Mouse (Mus musculus) midbrain, embryonic 14.5 days (tissue): ENCODE data around the gene Lypd6b. TPM values are rescaled to one million over a fixed set of nuclear protein-coding genes. Genes with fewer than 3 reads are reported as not detected.

ENCODE experiments used
- ATAC-seq: fragments of 200-750 bp; cut with Nextera tagmentation; 2 replicates; pipeline ENCODE4 v1.8.0; 2017; ENCODE audit warnings: moderate number of reproducible peaks, moderate library complexity; ENCODE audit not compliant: low FRiP score, low TSS enrichment
- DNase-seq: peaks from one replicate; pipeline ENCODE4 v3.0.0-alpha.2; 2015
- H3K27ac ChIP-seq: fragments of 300-500 bp; sonication (generic); replicated peaks from 2 replicates; pipeline ENCODE4 v1.5.1; 2014; ENCODE audit warnings: mild to moderate bottlenecking, low read depth, low read length, moderate library complexity
- H3K27me3 ChIP-seq: fragments of 300-500 bp; sonication (generic); 2 replicates; pipeline ENCODE4 v1.6.1; 2014; ENCODE audit warnings: low read length, control low read depth, mixed read lengths; ENCODE audit not compliant: control insufficient read depth, insufficient read depth
- H3K36me3 ChIP-seq: fragments of 300-500 bp; sonication (generic); 2 replicates; pipeline ENCODE4 v1.6.1; 2014; ENCODE audit warnings: low read length, control low read depth; ENCODE audit not compliant: control insufficient read depth, insufficient read depth
- H3K4me1 ChIP-seq: fragments of 300-500 bp; sonication (generic); 2 replicates; pipeline ENCODE4 v1.6.1; 2014; ENCODE audit warnings: mild to moderate bottlenecking, antibody characterized with exemption, low read length, control low read depth; ENCODE audit not compliant: control insufficient read depth, insufficient read depth
- H3K4me2 ChIP-seq: fragments of 300-500 bp; sonication (generic); 2 replicates; pipeline ENCODE4 v1.6.1; 2014; ENCODE audit warnings: mild to moderate bottlenecking, low read length, moderate library complexity
- H3K4me3 ChIP-seq: fragments of 300-500 bp; sonication (generic); replicated peaks from 2 replicates; pipeline ENCODE4 v1.5.1; 2014; ENCODE audit warnings: low read depth, low read length
- H3K9ac ChIP-seq: fragments of 300-500 bp; sonication (generic); replicated peaks from 2 replicates; pipeline ENCODE4 v1.6.1; 2014; ENCODE audit warnings: mild to moderate bottlenecking, low read length, moderate library complexity
- H3K9me3 ChIP-seq: fragments of 300-500 bp; sonication (generic); 2 replicates; pipeline ENCODE4 v1.6.1; 2016; ENCODE audit warnings: low read length, control low read depth, mixed read lengths; ENCODE audit not compliant: control insufficient read depth
- WGBS: fragments of 180-500 bp; shearing (Covaris S2); extraction: QIAGEN DNeasy Blood & Tissue Kit; methylation state at CpG from one replicate; pipeline ENCODE4 v1.1.7; 2014; 5-methylcytosine and 5-hydroxymethylcytosine counted together
- polyA plus RNA-seq: library from polyadenylated mRNA; unstranded; fragments of >200 nt; fragmentation: Nextera tagmentation; extraction: Ambion mirVana; gene quantifications from 2 replicates; pipeline ENCODE4 v1.2.1, GENCODE M21; 2014

Lypd6b gene
- polyA plus RNA-seq, 1 experiment from 2014 or later: 8.7 TPM

GRCm38 (mm10) chr2:49886209-49886608 lies 98.7 kb downstream of the Lypd6b start:
- DNase-seq (no peak), ATAC-seq (no peak)
- WGBS: 91% methylated on average over 4 of the region's 4 CpGs
- Histone ChIP-seq H3K27ac (no peak overlapping the region), H3K9ac (no peak overlapping the region), H3K4me3 (no peak overlapping the region), H3K4me2 (no peak overlapping the region), H3K9me3 (no peaks in the 10 kb centered on the region), H3K4me1 (no peaks in the 10 kb centered on the region), H3K27me3 (no peaks in the 10 kb centered on the region), H3K36me3 (no peaks in the 10 kb centered on the region)

- no peaks in the 10 kb centered on the region for H3K4me1 ChIP-seq
- no peaks in the 10 kb centered on the region for H3K27me3 ChIP-seq
- no peak overlapping the region for H3K4me2 ChIP-seq
- DNase-seq (no peak), ATAC-seq (no peak)
- no peak overlapping the region for H3K9ac ChIP-seq
- H3K27ac ChIP-seq: no peak overlapping the region
- WGBS: 67% methylated on average over 4 of the region's 4 CpGs
- no peak overlapping the region for H3K4me3 ChIP-seq
- H3K36me3 ChIP-seq: no peaks in the 10 kb centered on the region
- H3K9me3 ChIP-seq: no peaks in the 10 kb centered on the region
Measured at GRCm38 (mm10) chr2:49888346-49888745, 100.9 kb downstream of the Lypd6b start.

- H3K4me2 ChIP-seq: no peak overlapping the region
- H3K27me3 ChIP-seq: no peaks in the 10 kb centered on the region
- H3K36me3 ChIP-seq: no peaks in the 10 kb centered on the region
- no peak overlapping the region for H3K27ac ChIP-seq
- no peak for ATAC-seq
- H3K9me3 ChIP-seq: no peaks in the 10 kb centered on the region
- no peak overlapping the region for H3K9ac ChIP-seq
- 68% methylated on average over 2 of the region's 2 CpGs for WGBS
- DNase-seq: no peak
- H3K4me3 ChIP-seq: no peak overlapping the region
- H3K4me1 ChIP-seq: no peaks in the 10 kb centered on the region
Measured at GRCm38 (mm10) chr2:49890727-49891126, 103.2 kb downstream of the Lypd6b start.

- Histone ChIP-seq H3K27me3 (no peaks in the 10 kb centered on the region), H3K4me3 (no peak overlapping the region), H3K9me3 (no peaks in the 10 kb centered on the region), H3K4me1 (no peaks in the 10 kb centered on the region), H3K4me2 (no peak overlapping the region), H3K36me3 (no peaks in the 10 kb centered on the region), H3K9ac (no peak overlapping the region), H3K27ac (no peak overlapping the region)
- no peak for ATAC-seq
- WGBS: 66% methylated on average over 6 of the region's 6 CpGs
- DNase-seq: no peak
Measured at GRCm38 (mm10) chr2:49909838-49910407, 122.4 kb downstream of the Lypd6b start.

GRCm38 (mm10) chr2:49911296-49912034 lies 124.0 kb downstream of the Lypd6b start:
- WGBS: 65% methylated on average over 7 of the region's 7 CpGs
- no peak for DNase-seq

GRCm38 (mm10) chr2:49912261-49912895 lies 124.9 kb downstream of the Lypd6b start:
- no peak overlapping the region for H3K27ac ChIP-seq
- DNase-seq: no peak
- no peaks in the 10 kb centered on the region for H3K36me3 ChIP-seq
- WGBS: 43% methylated on average over 3 of the region's 3 CpGs
- no peak overlapping the region for H3K4me3 ChIP-seq
- no peak overlapping the region for H3K4me2 ChIP-seq
- no peaks in the 10 kb centered on the region for H3K27me3 ChIP-seq
- H3K9ac ChIP-seq: no peak overlapping the region
- ATAC-seq: no peak
- no peaks in the 10 kb centered on the region for H3K9me3 ChIP-seq
- no peaks in the 10 kb centered on the region for H3K4me1 ChIP-seq

More at GRCm38 (mm10) chr2:49911296-49912034, 124.0 kb downstream of the Lypd6b start:
- Histone ChIP-seq H3K4me3 (no peak overlapping the region), H3K9ac (no peak overlapping the region), H3K4me2 (no peak overlapping the region), H3K9me3 (no peaks in the 10 kb centered on the region), H3K4me1 (no peaks in the 10 kb centered on the region), H3K27me3 (no peaks in the 10 kb centered on the region), H3K36me3 (no peaks in the 10 kb centered on the region), H3K27ac (no peak overlapping the region)
- no peak for ATAC-seq

- Histone ChIP-seq H3K4me2 (no peak overlapping the region), H3K4me3 (no peak overlapping the region), H3K27me3 (no peaks in the 10 kb centered on the region), H3K36me3 (no peaks in the 10 kb centered on the region), H3K9me3 (no peaks in the 10 kb centered on the region), H3K9ac (no peak overlapping the region), H3K4me1 (no peaks in the 10 kb centered on the region), H3K27ac (no peak overlapping the region)
- no peak for DNase-seq
- 15% methylated on average over 10 of the region's 10 CpGs for whole genome bisulfite sequencing
- ATAC-seq: no peak
Measured at GRCm38 (mm10) chr2:49917489-49917888, 130.0 kb downstream of the Lypd6b start.

GRCm38 (mm10) chr2:49918132-49918531 lies 130.6 kb downstream of the Lypd6b start:
- Histone ChIP-seq H3K9ac (no peak overlapping the region), H3K27ac (no peak overlapping the region), H3K36me3 (no peaks in the 10 kb centered on the region), H3K4me1 (no peaks in the 10 kb centered on the region), H3K4me3 (no peak overlapping the region), H3K9me3 (no peaks in the 10 kb centered on the region), H3K27me3 (no peaks in the 10 kb centered on the region), H3K4me2 (no peak overlapping the region)
- ATAC-seq: no peak
- DNase-seq: no peak
- WGBS: 69% methylated on average over 4 of the region's 4 CpGs

GRCm38 (mm10) chr2:49918692-49919091 lies 131.2 kb downstream of the Lypd6b start:
- Histone ChIP-seq H3K36me3 (no peaks in the 10 kb centered on the region), H3K4me1 (no peaks in the 10 kb centered on the region), H3K4me2 (no peak overlapping the region), H3K9me3 (no peaks in the 10 kb centered on the region), H3K9ac (no peak overlapping the region), H3K27me3 (no peaks in the 10 kb centered on the region), H3K4me3 (no peak overlapping the region), H3K27ac (no peak overlapping the region)
- no peak for ATAC-seq
- 29% methylated on average over 9 of the region's 9 CpGs for WGBS
- DNase-seq: peak; percentile 28
